ENCODE assay signal across 16 mouse cellular contexts in the genomic region with DNA sequence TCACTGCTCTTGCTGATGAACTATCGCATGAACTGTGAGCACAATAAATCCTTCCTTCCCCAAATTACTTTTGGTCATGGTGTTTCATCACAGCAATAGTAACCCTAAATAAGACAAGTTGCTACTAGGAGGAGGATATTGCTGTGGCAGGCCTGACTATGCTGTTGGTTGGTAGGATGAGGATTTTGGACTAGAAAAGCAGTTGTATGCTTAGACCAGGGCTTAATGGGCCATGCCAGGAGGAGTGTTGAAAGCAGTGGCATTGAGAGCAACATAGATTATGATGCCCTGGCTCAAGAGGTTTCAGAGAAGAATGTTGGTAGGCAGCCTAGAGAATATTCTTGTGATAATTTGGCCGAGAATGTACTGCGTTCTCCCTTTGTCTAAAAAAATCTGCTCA.
"Had no signal": no experiment of that assay in that cellular context is flagged by ENCODE, and none has a peak within 500 bp of the region (broad histone marks: within the 10 kb centered on the region; RNA-seq: fewer than 3 reads in every experiment).

No protein-coding gene starts in this region.

- DNase-seq: heart, postnatal 10 days; heart, postnatal 14 days; heart, postnatal 36 days; heart, postnatal 4 days; kidney, adult 11 months; kidney, adult 18-20 months; kidney, adult 2 months; kidney, adult 8-10 months; kidney, adult 9 months; kidney, postnatal 10 days; kidney, postnatal 14 days; kidney, postnatal 25 days; kidney, postnatal 36 days; kidney, postnatal 4 days; layer of hippocampus, adult 9-11 months; layer of hippocampus, postnatal 36 days had no signal
